Mouse (Mus musculus) heart, embryonic 14.5 days (tissue): ENCODE results near the gene Pdzd2. TPM values are rescaled to one million over a fixed set of nuclear protein-coding genes. Genes with fewer than 3 reads are reported as not detected.

ENCODE experiments used
- ATAC-seq: fragments of 200-750 bp; cut with Nextera tagmentation; 2 replicates; pipeline ENCODE4 v1.8.0; 2017; ENCODE audit warnings: low read depth, moderate TSS enrichment; ENCODE audit not compliant: insufficient number of reproducible peaks, insufficient read depth, low FRiP score
- H3K27ac ChIP-seq, 2 experiments: fragments of 200-500 bp in 1 of 2; fragments of 300-500 bp in 1 of 2; sonication (generic) in 1 of 2; replicated peaks in 1 of 2; 2 replicates each; pipeline ENCODE4 v1.5.1; 2012 to 2014; ENCODE audit warnings: low read depth in 2 of 2, low read length in 2 of 2, control low read depth in 1 of 2, mild to moderate bottlenecking in 1 of 2, mixed read lengths in 1 of 2; ENCODE audit not compliant: control insufficient read depth in 1 of 2, insufficient read depth in 1 of 2
- H3K27me3 ChIP-seq: fragments of 300-500 bp; sonication (generic); 2 replicates; pipeline ENCODE4 v1.6.1; 2014; ENCODE audit warnings: mild to moderate bottlenecking, low read length, control low read depth; ENCODE audit not compliant: control insufficient read depth, insufficient read depth
- H3K36me3 ChIP-seq: fragments of 300-500 bp; sonication (generic); 2 replicates; pipeline ENCODE4 v1.6.1; 2014; ENCODE audit warnings: mild to moderate bottlenecking, control low read depth, low read length, mixed read lengths; ENCODE audit not compliant: control insufficient read depth, insufficient read depth
- H3K4me1 ChIP-seq, 2 experiments: fragments of 200-500 bp in 1 of 2; fragments of 300-500 bp in 1 of 2; sonication (generic) in 1 of 2; 2 replicates each; pipeline ENCODE4 v1.6.1; 2012 to 2014; ENCODE audit warnings: low read length in 2 of 2, control low read depth in 1 of 2, mixed read lengths in 1 of 2; ENCODE audit not compliant: control insufficient read depth in 2 of 2, insufficient read depth in 2 of 2
- H3K4me2 ChIP-seq: fragments of 300-500 bp; sonication (generic); 2 replicates; pipeline ENCODE4 v1.6.1; 2014; ENCODE audit warnings: mild to moderate bottlenecking, low read length
- H3K4me3 ChIP-seq, 2 experiments: fragments of 200-500 bp in 1 of 2; fragments of 300-500 bp in 1 of 2; sonication (generic) in 1 of 2; 2 replicates each; pipeline ENCODE4 v1.5.1; 2012 to 2014; ENCODE audit warnings: low read length in 2 of 2, mild to moderate bottlenecking in 2 of 2, control low read depth in 1 of 2, low read depth in 1 of 2, moderate library complexity in 1 of 2; ENCODE audit not compliant: control insufficient read depth in 1 of 2, insufficient read depth in 1 of 2
- H3K9ac ChIP-seq: fragments of 300-500 bp; sonication (generic); 2 replicates; pipeline ENCODE4 v1.6.1; 2014; ENCODE audit warnings: mild to moderate bottlenecking, low read length
- H3K9me3 ChIP-seq: fragments of 300-500 bp; sonication (generic); 2 replicates; pipeline ENCODE4 v1.6.1; 2016; ENCODE audit warnings: low read length, control low read depth; ENCODE audit not compliant: control insufficient read depth
- WGBS: fragments of 180-500 bp; shearing (Covaris S2); extraction: QIAGEN DNeasy Blood & Tissue Kit; methylation state at CpG from one replicate; pipeline ENCODE4 v1.1.7; 2014; 5-methylcytosine and 5-hydroxymethylcytosine counted together
- polyA plus RNA-seq: library from polyadenylated mRNA; unstranded; fragments of >200 nt; fragmentation: Nextera tagmentation; extraction: Ambion mirVana; gene quantifications from 2 replicates; pipeline ENCODE4 v1.2.1, GENCODE M21; 2014

The Pdzd2 gene
- polyA plus RNA-seq, 1 experiment from 2014 or later = 16.8 TPM

DNA sequence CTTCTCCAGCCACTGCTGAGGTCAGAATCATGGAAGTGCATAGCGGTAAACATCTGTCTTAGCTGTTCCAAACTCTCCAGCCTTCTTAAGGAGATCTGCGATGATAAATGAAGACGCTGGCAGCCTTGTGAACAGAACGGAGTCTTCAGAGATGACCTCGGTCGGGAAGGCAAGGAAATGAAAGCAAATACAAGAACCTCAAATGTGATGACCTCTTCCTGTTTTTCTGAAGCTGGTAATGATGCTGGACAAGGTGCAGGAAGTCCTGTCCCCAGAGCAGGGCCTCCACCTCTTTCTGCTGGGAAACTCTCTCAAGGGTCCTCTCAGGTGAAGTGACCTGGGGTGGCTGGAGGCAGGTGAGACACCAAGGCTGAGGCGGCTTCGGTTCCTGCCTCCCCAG, 174.4 kb downstream of the Pdzd2 start:
- H3K9ac ChIP-seq = no peak overlapping the region
- no peak overlapping the region for H3K4me3 ChIP-seq
- no peaks in the 10 kb centered on the region for H3K27me3 ChIP-seq
- WGBS = 79% methylated on average over 8 of the region's 8 CpGs
- no peak overlapping the region for H3K4me2 ChIP-seq
- H3K36me3 ChIP-seq = no peaks in the 10 kb centered on the region
- H3K4me1 ChIP-seq = peaks cover 3 to 8% of the 10 kb centered on the region in 2 experiments; a peak in 3 of 4 replicates
- no peak overlapping the region for H3K27ac ChIP-seq
- ATAC-seq = no peak
- no peaks in the 10 kb centered on the region for H3K9me3 ChIP-seq

DNA sequence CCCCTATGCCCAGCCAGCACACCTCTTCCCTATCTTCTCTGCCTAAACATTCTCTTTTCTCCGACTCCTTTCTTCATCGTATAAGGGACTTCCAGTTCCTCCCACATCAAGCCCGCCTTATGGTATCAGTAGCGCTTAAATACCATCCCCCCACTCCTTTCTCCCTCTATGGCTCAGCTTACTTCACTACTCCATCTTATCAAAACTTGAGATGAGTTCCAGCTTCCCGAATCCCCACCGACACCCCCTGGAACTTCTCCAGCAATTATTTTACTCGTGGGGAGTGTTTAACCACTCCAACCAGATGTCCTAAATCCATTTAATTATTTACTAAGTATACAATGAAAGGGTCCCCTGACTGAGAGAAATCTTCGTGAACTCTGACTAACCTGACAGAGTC, 179.2 kb downstream of the Pdzd2 start:
- Histone ChIP-seq H3K4me1 (no peaks in the 10 kb centered on the region; a peak in 1 of 4 replicates), H3K36me3 (no peaks in the 10 kb centered on the region), H3K9ac (no peak overlapping the region), H3K27ac (no peak overlapping the region), H3K27me3 (no peaks in the 10 kb centered on the region), H3K9me3 (no peaks in the 10 kb centered on the region), H3K4me3 (no peak overlapping the region), H3K4me2 (no peak overlapping the region)
- WGBS = 38% methylated on average over 8 of the region's 8 CpGs
- no peak for ATAC-seq

DNA sequence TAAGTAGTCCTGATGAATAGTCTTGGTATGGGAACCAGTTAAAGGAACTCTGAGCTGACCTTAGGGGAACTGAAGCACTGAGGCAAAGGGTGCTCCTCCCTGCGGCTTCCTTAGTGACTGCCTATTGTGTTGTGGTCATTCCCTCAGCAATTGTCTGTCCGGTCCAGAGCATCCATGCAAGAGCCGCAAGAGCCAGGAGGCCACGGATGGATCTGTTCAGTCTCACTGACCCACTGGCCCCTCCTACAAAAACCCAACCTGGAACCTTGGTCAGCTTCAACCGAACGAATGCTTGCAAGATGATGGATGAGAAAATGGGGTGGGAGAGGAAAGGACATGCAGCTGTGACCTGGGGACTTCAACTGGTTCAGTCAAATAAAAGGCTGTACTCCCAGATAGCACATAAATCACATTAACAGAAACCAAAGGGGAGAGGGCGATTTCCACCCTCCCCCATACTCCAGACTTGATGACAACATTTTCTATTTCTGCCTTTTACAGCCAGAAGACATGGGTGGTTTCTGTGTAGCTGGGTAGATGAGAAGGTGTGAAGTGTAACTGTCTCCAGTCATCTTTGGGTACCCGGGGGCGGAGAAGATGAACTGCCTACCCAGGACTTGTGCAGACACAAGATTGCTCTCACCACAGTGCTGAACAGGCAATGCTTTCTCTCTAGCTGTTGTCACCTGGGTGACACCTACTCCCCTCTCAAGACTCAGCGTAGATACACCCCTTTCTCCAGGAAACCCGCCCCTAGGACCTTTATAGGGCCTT, 181.9 kb downstream of the Pdzd2 start:
- no peaks in the 10 kb centered on the region for H3K27me3 ChIP-seq

GRCm38 (mm10) chr15:12553211-12553610, 186.5 kb downstream of the Pdzd2 start:
- Histone ChIP-seq H3K27ac (no peak overlapping the region), H3K9ac (no peak overlapping the region), H3K27me3 (no peaks in the 10 kb centered on the region), H3K4me2 (no peak overlapping the region), H3K36me3 (no peaks in the 10 kb centered on the region), H3K9me3 (no peaks in the 10 kb centered on the region), H3K4me3 (no peak overlapping the region), H3K4me1 (peaks cover 18 to 34% of the 10 kb centered on the region in 2 experiments)
- no peak for ATAC-seq
- WGBS = 36% methylated on average over 3 of the region's 3 CpGs

More for the DNA sequence above, 181.9 kb downstream of the Pdzd2 start:
- Histone ChIP-seq H3K4me2 (no peak overlapping the region), H3K4me1 (peaks cover 4 to 16% of the 10 kb centered on the region in 2 experiments), H3K9me3 (no peaks in the 10 kb centered on the region), H3K9ac (no peak overlapping the region), H3K27ac (no peak overlapping the region), H3K36me3 (no peaks in the 10 kb centered on the region), H3K4me3 (no peak overlapping the region)
- WGBS = 70% methylated on average over 11 of the region's 11 CpGs
- ATAC-seq = no peak

DNA sequence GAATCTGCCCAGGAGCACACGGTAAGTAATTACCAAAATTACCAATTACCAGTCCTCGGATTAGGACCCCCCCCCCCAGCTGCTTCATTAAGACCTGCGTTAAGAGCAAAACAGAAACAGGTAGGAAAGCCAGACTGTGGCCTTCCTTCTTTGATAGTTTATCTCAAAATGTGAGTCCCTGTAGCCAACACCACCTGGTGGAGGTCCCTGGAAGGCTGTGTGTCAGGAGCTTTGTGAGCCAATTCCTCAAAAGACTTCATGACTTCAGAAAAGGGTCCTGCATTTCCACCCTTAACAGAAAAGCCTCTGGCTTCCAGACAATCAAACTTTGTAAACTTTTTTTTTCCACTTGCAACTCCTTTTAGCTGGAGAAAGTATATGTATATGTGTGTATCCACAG, 188.8 kb downstream of the Pdzd2 start:
- ATAC-seq = no peak
- Histone ChIP-seq H3K4me1 (peaks cover 25 to 42% of the 10 kb centered on the region in 2 experiments), H3K4me2 (no peak overlapping the region), H3K27me3 (no peaks in the 10 kb centered on the region), H3K27ac (no peak overlapping the region), H3K9ac (no peak overlapping the region), H3K9me3 (no peaks in the 10 kb centered on the region), H3K36me3 (no peaks in the 10 kb centered on the region), H3K4me3 (no peak overlapping the region)
- WGBS = 37% methylated on average over 3 of the region's 3 CpGs

DNA sequence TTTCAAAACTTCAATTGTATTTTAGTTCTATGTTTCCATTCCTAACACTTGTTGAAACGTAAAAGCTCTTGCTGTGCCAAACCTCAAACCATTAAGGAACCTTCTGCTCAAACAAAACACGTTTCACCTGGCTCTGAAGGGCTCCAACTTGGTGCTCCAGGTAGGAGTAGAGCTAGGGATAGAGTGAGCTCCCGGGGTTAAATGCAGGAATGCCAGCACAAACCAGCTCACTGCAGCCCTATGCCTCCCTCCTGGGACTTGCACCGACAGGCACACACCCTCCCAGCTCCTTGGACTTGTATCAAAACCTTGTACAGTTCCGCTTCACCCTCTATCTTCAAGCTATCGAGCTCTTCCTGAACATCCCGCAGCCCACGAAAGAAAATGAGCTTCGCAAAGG, 189.3 kb downstream of the Pdzd2 start:
- no peaks in the 10 kb centered on the region for H3K27me3 ChIP-seq
- no peaks in the 10 kb centered on the region for H3K9me3 ChIP-seq
- H3K9ac ChIP-seq = peak overlapping the region; percentile 75; the same call in 1 of the 2 replicates
- H3K4me3 ChIP-seq = peak overlapping the region in 1 of 2 experiments; percentile 55; a peak in 2 of 4 replicates
- H3K36me3 ChIP-seq = no peaks in the 10 kb centered on the region
- peak overlapping the region; percentile 16 to 64; a peak in 2 of 4 replicates for H3K27ac ChIP-seq
- peaks cover 30 to 42% of the 10 kb centered on the region in 2 experiments for H3K4me1 ChIP-seq
- 39% methylated on average over 9 of the region's 9 CpGs for WGBS
- peak overlapping the region; percentile 97 for H3K4me2 ChIP-seq
- ATAC-seq = no peak

GRCm38 (mm10) chr15:12549919-12550305, 189.8 kb downstream of the Pdzd2 start:
- H3K9me3 ChIP-seq = no peaks in the 10 kb centered on the region
- no peaks in the 10 kb centered on the region for H3K27me3 ChIP-seq
- peak overlapping the region; percentile 15 to 64; a peak in 3 of 4 replicates for H3K27ac ChIP-seq
- no peaks in the 10 kb centered on the region for H3K36me3 ChIP-seq
- peak; percentile 41; the same call in 1 of the 2 replicates for ATAC-seq
- peak overlapping the region; percentile 75 for H3K9ac ChIP-seq
- 1% methylated on average over 13 of the region's 13 CpGs for WGBS
- peak overlapping the region; percentile 55 to 69 for H3K4me3 ChIP-seq
- H3K4me1 ChIP-seq = peaks cover 35 to 42% of the 10 kb centered on the region in 2 experiments
- H3K4me2 ChIP-seq = peak overlapping the region; percentile 97
